Mouse (Mus musculus): ENCODE data around the gene Nudt17. TPM values are rescaled to one million over a fixed set of nuclear protein-coding genes. Genes with fewer than 3 reads are reported as not detected.
"Not testable (repeated sequence)": the region's sequence is repeated elsewhere in the genome, so short reads cannot be mapped to it uniquely, and the experiment has no call there.

The Nudt17 gene
- polyA plus RNA-seq, 1 experiment from 2014 or later = 14.3 TPM

- under 1% methylated on average over 79 of the region's 85 CpGs for WGBS
- H3K9ac ChIP-seq (ENCODE audit: low read length) = peak overlapping the region; percentile 79
- no peaks in the 10 kb centered on the region for H3K9me3 ChIP-seq (ENCODE audit: control insufficient read depth, low read length)
- H3K36me3 ChIP-seq (ENCODE audit: control insufficient read depth, insufficient read depth, low read length) = peaks cover under 1% of the 10 kb centered on the region; the same call in 1 of the 2 replicates
- peak; percentile 94 for ATAC-seq (ENCODE audit: insufficient read depth, low FRiP score, low TSS enrichment)
- peak overlapping the region; percentile 85 for H3K4me3 ChIP-seq (ENCODE audit: low read depth, low read length)
- DNase-seq (ENCODE audit: low spot score) = peak; percentile 94
- peaks cover 9% of the 10 kb centered on the region; the same call in 1 of the 2 replicates for H3K4me1 ChIP-seq (ENCODE audit: control insufficient read depth, insufficient read depth, low read length)
- H3K27ac ChIP-seq (ENCODE audit: low read depth, low read length) = peak overlapping the region; percentile 90
- peak overlapping the region; percentile 81 for H3K4me2 ChIP-seq (ENCODE audit: low read depth)
- no peaks in the 10 kb centered on the region for H3K27me3 ChIP-seq (ENCODE audit: control insufficient read depth, insufficient read depth, low read length)
These were observed 11.3 kb downstream of the Nudt17 start for GRCm38 (mm10) chr3:96696766-96697732.

- Histone ChIP-seq H3K9me3 (ENCODE audit: control insufficient read depth, low read length) (no peaks in the 10 kb centered on the region), H3K4me2 (ENCODE audit: low read depth) (peak within 1 kb of the TSS; percentile 81), H3K4me1 (ENCODE audit: control insufficient read depth, insufficient read depth, low read length) (peaks cover 9% of the 10 kb centered on the region; the same call in 1 of the 2 replicates), H3K27me3 (ENCODE audit: control insufficient read depth, insufficient read depth, low read length) (no peaks in the 10 kb centered on the region), H3K27ac (ENCODE audit: low read depth, low read length) (peak within 1 kb of the TSS; percentile 90), H3K4me3 (ENCODE audit: low read depth, low read length) (peak within 1 kb of the TSS; percentile 85), H3K9ac (ENCODE audit: low read length) (peak within 1 kb of the TSS; percentile 79), H3K36me3 (ENCODE audit: control insufficient read depth, insufficient read depth, low read length) (no peaks in the 10 kb centered on the region; the same call in 1 of the 2 replicates)
- under 1% methylated on average over 35 of the region's 35 CpGs for WGBS
- DNase-seq (ENCODE audit: low spot score) = peak; percentile 87
- peak; percentile 56 for ATAC-seq (ENCODE audit: insufficient read depth, low FRiP score, low TSS enrichment)
These were observed 12.1 kb downstream of the Nudt17 start, which contains the start of gene Pias3 for GRCm38 (mm10) chr3:96696198-96696765. Gene Pias3 (plus strand): TSS chr3:96696384.

GRCm38 (mm10) chr3:96693579-96693978 lies 14.8 kb downstream of the Nudt17 start:
- ATAC-seq (ENCODE audit: insufficient read depth, low FRiP score, low TSS enrichment) (no peak), DNase-seq (ENCODE audit: low spot score) (no peak)
- Histone ChIP-seq H3K4me1 (ENCODE audit: control insufficient read depth, insufficient read depth, low read length) (peaks cover 9% of the 10 kb centered on the region; the same call in 1 of the 2 replicates), H3K27ac (ENCODE audit: low read depth, low read length) (no peak overlapping the region), H3K4me3 (ENCODE audit: low read depth, low read length) (no peak overlapping the region), H3K9me3 (ENCODE audit: control insufficient read depth, low read length) (no peaks in the 10 kb centered on the region), H3K4me2 (ENCODE audit: low read depth) (no peak overlapping the region), H3K9ac (ENCODE audit: low read length) (no peak overlapping the region), H3K27me3 (ENCODE audit: control insufficient read depth, insufficient read depth, low read length) (no peaks in the 10 kb centered on the region), H3K36me3 (ENCODE audit: control insufficient read depth, insufficient read depth, low read length) (no peaks in the 10 kb centered on the region)
- WGBS = 93% methylated on average over 1 of the region's 1 CpGs

- no peaks in the 10 kb centered on the region for H3K36me3 ChIP-seq (ENCODE audit: control insufficient read depth, insufficient read depth, low read length)
- H3K4me2 ChIP-seq (ENCODE audit: low read depth) = no peak overlapping the region
- peak; percentile 43 for DNase-seq (ENCODE audit: low spot score)
- H3K4me3 ChIP-seq (ENCODE audit: low read depth, low read length) = no peak overlapping the region
- H3K27ac ChIP-seq (ENCODE audit: low read depth, low read length) = no peak overlapping the region
- no peaks in the 10 kb centered on the region for H3K9me3 ChIP-seq (ENCODE audit: control insufficient read depth, low read length)
- no peaks in the 10 kb centered on the region for H3K27me3 ChIP-seq (ENCODE audit: control insufficient read depth, insufficient read depth, low read length)
- no peak overlapping the region for H3K9ac ChIP-seq (ENCODE audit: low read length)
- WGBS = 17% methylated on average over 3 of the region's 3 CpGs
- peaks cover 6% of the 10 kb centered on the region; the same call in 1 of the 2 replicates for H3K4me1 ChIP-seq (ENCODE audit: control insufficient read depth, insufficient read depth, low read length)
- ATAC-seq (ENCODE audit: insufficient read depth, low FRiP score, low TSS enrichment) = no peak
These were observed 15.9 kb downstream of the Nudt17 start for GRCm38 (mm10) chr3:96692506-96692905.

GRCm38 (mm10) chr3:96690298-96690697 lies 18.1 kb downstream of the Nudt17 start:
- Histone ChIP-seq H3K4me2 (ENCODE audit: low read depth) (no peak overlapping the region), H3K27me3 (ENCODE audit: control insufficient read depth, insufficient read depth, low read length) (no peaks in the 10 kb centered on the region), H3K27ac (ENCODE audit: low read depth, low read length) (no peak overlapping the region), H3K4me1 (ENCODE audit: control insufficient read depth, insufficient read depth, low read length) (no peaks in the 10 kb centered on the region), H3K9ac (ENCODE audit: low read length) (no peak overlapping the region), H3K9me3 (ENCODE audit: control insufficient read depth, low read length) (no peaks in the 10 kb centered on the region), H3K4me3 (ENCODE audit: low read depth, low read length) (no peak overlapping the region), H3K36me3 (ENCODE audit: control insufficient read depth, insufficient read depth, low read length) (no peaks in the 10 kb centered on the region)
- no peak for ATAC-seq (ENCODE audit: insufficient read depth, low FRiP score, low TSS enrichment)
- no peak for DNase-seq (ENCODE audit: low spot score)
- 47% methylated on average over 3 of the region's 3 CpGs for WGBS

GRCm38 (mm10) chr3:96688854-96689253 lies 19.5 kb downstream of the Nudt17 start:
- peaks cover 5% of the 10 kb centered on the region; the same call in 1 of the 2 replicates for H3K27me3 ChIP-seq (ENCODE audit: control insufficient read depth, insufficient read depth, low read length)

GRCm38 (mm10) chr3:96686057-96686456 lies 22.3 kb downstream of the Nudt17 start:
- not testable (repeated sequence) for DNase-seq (ENCODE audit: low spot score); H3K36me3 ChIP-seq (ENCODE audit: control insufficient read depth, insufficient read depth, low read length); H3K27me3 ChIP-seq (ENCODE audit: control insufficient read depth, insufficient read depth, low read length); H3K27ac ChIP-seq (ENCODE audit: low read depth, low read length); ATAC-seq (ENCODE audit: insufficient read depth, low FRiP score, low TSS enrichment); H3K9me3 ChIP-seq (ENCODE audit: control insufficient read depth, low read length); H3K4me3 ChIP-seq (ENCODE audit: low read depth, low read length); H3K9ac ChIP-seq (ENCODE audit: low read length); H3K4me2 ChIP-seq (ENCODE audit: low read depth); H3K4me1 ChIP-seq (ENCODE audit: control insufficient read depth, insufficient read depth, low read length)
- WGBS = 93% methylated on average over 5 of the region's 5 CpGs

More at GRCm38 (mm10) chr3:96688854-96689253, 19.5 kb downstream of the Nudt17 start:
- Histone ChIP-seq H3K4me1 (ENCODE audit: control insufficient read depth, insufficient read depth, low read length) (no peaks in the 10 kb centered on the region), H3K36me3 (ENCODE audit: control insufficient read depth, insufficient read depth, low read length) (no peaks in the 10 kb centered on the region), H3K4me2 (ENCODE audit: low read depth) (no peak overlapping the region), H3K27ac (ENCODE audit: low read depth, low read length) (no peak overlapping the region), H3K9me3 (ENCODE audit: control insufficient read depth, low read length) (no peaks in the 10 kb centered on the region), H3K4me3 (ENCODE audit: low read depth, low read length) (no peak overlapping the region), H3K9ac (ENCODE audit: low read length) (no peak overlapping the region)
- no peak for ATAC-seq (ENCODE audit: insufficient read depth, low FRiP score, low TSS enrichment)
- no peak for DNase-seq (ENCODE audit: low spot score)
- 83% methylated on average over 11 of the region's 11 CpGs for WGBS

GRCm38 (mm10) chr3:96684822-96685156 lies 23.6 kb downstream of the Nudt17 start:
- Histone ChIP-seq H3K9me3 (ENCODE audit: control insufficient read depth, low read length) (no peaks in the 10 kb centered on the region), H3K27ac (ENCODE audit: low read depth, low read length) (no peak overlapping the region), H3K4me2 (ENCODE audit: low read depth) (peak overlapping the region; percentile 22), H3K4me1 (ENCODE audit: control insufficient read depth, insufficient read depth, low read length) (no peaks in the 10 kb centered on the region), H3K4me3 (ENCODE audit: low read depth, low read length) (peak overlapping the region; percentile 19; the same call in 1 of the 2 replicates), H3K36me3 (ENCODE audit: control insufficient read depth, insufficient read depth, low read length) (no peaks in the 10 kb centered on the region), H3K9ac (ENCODE audit: low read length) (peak overlapping the region; percentile 28; the same call in 1 of the 2 replicates), H3K27me3 (ENCODE audit: control insufficient read depth, insufficient read depth, low read length) (peaks cover 5% of the 10 kb centered on the region; the same call in 1 of the 2 replicates)
- WGBS = 36% methylated on average over 28 of the region's 28 CpGs
- ATAC-seq (ENCODE audit: insufficient read depth, low FRiP score, low TSS enrichment) (no peak), DNase-seq (ENCODE audit: low spot score) (no peak)

All from neural tube, embryonic 11.5 days (tissue).